Mouse (Mus musculus): ENCODE measurements at regions not wholly inside any gene's neighbourhood (a gene's known extent, or its start where the extent isn't known, plus 50 kb on each side); places are given as distances from the start of the nearest gene placed in this dataset.

GRCm38 (mm10) chr11:44163049-44163448 lies 236.8 kb upstream of the Il12b start:
- ATAC-seq (ENCODE audit: low FRiP score): no peak

GRCm38 (mm10) chr11:44163748-44164147 lies 236.1 kb upstream of the Il12b start:
- Histone ChIP-seq H3K27me3 (replicated peaks) (no peaks in the 10 kb centered on the region), H3K9ac (replicated peaks) (no peak overlapping the region), H3K4me2 (no peak overlapping the region), H3K4me1 (no peaks in the 10 kb centered on the region), H3K4me3 (replicated peaks) (no peak overlapping the region), H3K27ac (replicated peaks) (no peak overlapping the region), H3K9me3 (replicated peaks) (no peaks in the 10 kb centered on the region), H3K36me3 (no peaks in the 10 kb centered on the region)
- WGBS: 93% methylated on average over 1 of the region's 1 CpGs
- no peak for ATAC-seq (ENCODE audit: low FRiP score)

More at GRCm38 (mm10) chr11:44163049-44163448, 236.8 kb upstream of the Il12b start:
- Histone ChIP-seq H3K36me3 (no peaks in the 10 kb centered on the region), H3K4me1 (no peaks in the 10 kb centered on the region), H3K27me3 (replicated peaks) (no peaks in the 10 kb centered on the region), H3K27ac (replicated peaks) (no peak overlapping the region), H3K4me3 (replicated peaks) (no peak overlapping the region), H3K9me3 (replicated peaks) (no peaks in the 10 kb centered on the region), H3K9ac (replicated peaks) (no peak overlapping the region), H3K4me2 (no peak overlapping the region)
- 51% methylated on average over 4 of the region's 4 CpGs for WGBS

GRCm38 (mm10) chr11:44164186-44164585 lies 235.7 kb upstream of the Il12b start:
- H3K9me3 ChIP-seq (replicated peaks): no peaks in the 10 kb centered on the region
- no peaks in the 10 kb centered on the region for H3K4me1 ChIP-seq
- 72% methylated on average over 2 of the region's 2 CpGs for WGBS
- no peaks in the 10 kb centered on the region for H3K36me3 ChIP-seq
- ATAC-seq (ENCODE audit: low FRiP score): no peak
- H3K4me2 ChIP-seq: no peak overlapping the region
- no peak overlapping the region for H3K4me3 ChIP-seq (replicated peaks)
- no peak overlapping the region for H3K27ac ChIP-seq (replicated peaks)
- no peak overlapping the region for H3K9ac ChIP-seq (replicated peaks)
- no peaks in the 10 kb centered on the region for H3K27me3 ChIP-seq (replicated peaks)

DNA sequence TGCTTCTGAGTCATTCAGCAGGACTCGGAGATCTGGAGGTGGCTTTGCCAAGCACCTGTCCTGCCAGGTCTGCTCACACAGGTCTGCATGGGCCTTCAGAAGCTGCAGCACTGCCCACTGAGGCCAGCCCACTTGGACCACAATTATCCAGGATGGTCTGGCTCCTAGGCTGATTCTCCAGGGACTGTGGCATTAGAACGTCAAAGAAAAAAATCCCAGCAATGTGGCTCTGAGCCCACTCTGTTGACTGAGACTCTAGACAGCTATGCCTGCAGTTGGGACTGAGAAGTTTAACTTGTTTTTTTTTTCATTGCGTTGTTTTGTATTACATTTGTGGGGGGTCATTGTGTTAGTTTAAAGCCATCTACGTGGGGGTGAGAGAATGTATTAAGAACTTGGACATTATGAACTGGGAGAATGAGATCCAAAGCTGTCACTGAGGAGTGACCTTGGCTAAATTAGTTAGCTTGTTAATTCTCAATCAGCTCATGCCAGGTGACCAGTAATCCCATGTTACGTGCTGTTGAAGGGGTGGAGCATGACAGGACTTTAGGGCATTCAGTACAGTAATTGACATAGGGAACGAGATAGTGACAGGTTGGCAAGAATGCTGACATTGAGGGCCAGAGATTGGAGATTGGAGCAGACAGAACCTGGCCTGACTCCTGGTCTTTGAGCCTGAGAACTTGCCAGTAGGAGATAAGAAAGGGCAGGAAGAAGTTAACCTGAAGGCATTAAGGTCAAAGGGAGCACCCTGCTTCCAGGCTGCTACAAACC lies 232.0 kb upstream of the Il12b start:
- Histone ChIP-seq H3K4me3 (replicated peaks) (no peak overlapping the region), H3K27ac (replicated peaks) (no peak overlapping the region), H3K36me3 (no peaks in the 10 kb centered on the region), H3K27me3 (replicated peaks) (no peaks in the 10 kb centered on the region), H3K9me3 (replicated peaks) (no peaks in the 10 kb centered on the region), H3K9ac (replicated peaks) (no peak overlapping the region), H3K4me1 (no peaks in the 10 kb centered on the region), H3K4me2 (no peak overlapping the region)
- WGBS: 79% methylated on average over 6 of the region's 6 CpGs
- ATAC-seq (ENCODE audit: low FRiP score): no peak

DNA sequence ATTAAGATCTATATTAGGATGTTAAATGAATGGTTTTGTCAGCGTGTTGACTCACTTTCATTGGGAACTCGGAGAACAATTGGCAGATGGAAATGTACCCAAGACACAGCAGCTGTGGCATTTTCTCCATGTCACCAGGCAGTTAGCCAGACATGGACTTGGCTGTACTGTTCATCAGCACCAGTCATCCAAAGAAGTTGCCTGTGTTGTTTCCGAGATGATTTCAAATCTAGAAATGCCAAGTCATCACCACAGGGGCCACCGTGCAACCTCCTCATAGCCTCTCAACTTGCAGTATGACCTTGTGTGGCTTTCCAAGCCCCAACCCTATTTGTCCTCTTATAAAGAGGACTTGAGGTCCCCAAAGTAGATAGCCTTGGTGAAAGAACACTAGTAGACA lies 227.4 kb upstream of the Il12b start:
- Histone ChIP-seq H3K27me3 (replicated peaks) (no peaks in the 10 kb centered on the region), H3K4me2 (no peak overlapping the region), H3K4me1 (no peaks in the 10 kb centered on the region), H3K27ac (replicated peaks) (no peak overlapping the region), H3K9me3 (replicated peaks) (no peaks in the 10 kb centered on the region), H3K4me3 (replicated peaks) (no peak overlapping the region), H3K36me3 (no peaks in the 10 kb centered on the region), H3K9ac (replicated peaks) (no peak overlapping the region)
- no peak for ATAC-seq (ENCODE audit: low FRiP score)
- WGBS: 85% methylated on average over 4 of the region's 4 CpGs

DNA sequence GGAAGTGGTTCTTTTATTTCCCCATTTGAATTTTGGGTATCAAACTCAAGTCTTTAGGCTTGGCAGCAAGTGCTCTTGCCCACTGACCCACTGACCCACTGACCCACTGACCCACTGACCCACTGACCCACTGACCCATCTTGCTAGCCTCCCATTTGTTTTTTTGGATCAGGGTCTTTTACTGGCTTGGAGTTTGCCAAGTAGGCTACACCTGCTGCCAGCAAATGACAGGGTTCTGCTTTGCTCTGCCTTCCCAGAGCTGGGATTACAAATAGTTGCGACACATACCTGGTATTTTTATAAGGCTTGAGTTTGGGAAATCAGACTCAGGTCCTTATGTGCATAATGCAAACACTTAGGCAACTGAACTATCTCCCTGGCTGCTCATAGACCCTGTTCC lies 226.7 kb upstream of the Il12b start:
- no peak overlapping the region for H3K9ac ChIP-seq (replicated peaks)
- H3K27me3 ChIP-seq (replicated peaks): no peaks in the 10 kb centered on the region
- 92% methylated on average over 1 of the region's 1 CpGs for WGBS
- no peak overlapping the region for H3K4me3 ChIP-seq (replicated peaks)
- H3K36me3 ChIP-seq: no peaks in the 10 kb centered on the region
- ATAC-seq (ENCODE audit: low FRiP score): no peak
- no peak overlapping the region for H3K27ac ChIP-seq (replicated peaks)
- no peak overlapping the region for H3K4me2 ChIP-seq
- no peaks in the 10 kb centered on the region for H3K9me3 ChIP-seq (replicated peaks)
- H3K4me1 ChIP-seq: no peaks in the 10 kb centered on the region

- Histone ChIP-seq H3K4me1 (no peaks in the 10 kb centered on the region), H3K27me3 (replicated peaks) (no peaks in the 10 kb centered on the region), H3K4me3 (replicated peaks) (no peak overlapping the region), H3K36me3 (no peaks in the 10 kb centered on the region), H3K4me2 (no peak overlapping the region), H3K27ac (replicated peaks) (no peak overlapping the region), H3K9ac (replicated peaks) (no peak overlapping the region), H3K9me3 (replicated peaks) (no peaks in the 10 kb centered on the region)
- WGBS: 64% methylated on average over 2 of the region's 2 CpGs
- no peak for ATAC-seq (ENCODE audit: low FRiP score)
Observed at GRCm38 (mm10) chr11:44174548-44174947, 225.3 kb upstream of the Il12b start.

DNA sequence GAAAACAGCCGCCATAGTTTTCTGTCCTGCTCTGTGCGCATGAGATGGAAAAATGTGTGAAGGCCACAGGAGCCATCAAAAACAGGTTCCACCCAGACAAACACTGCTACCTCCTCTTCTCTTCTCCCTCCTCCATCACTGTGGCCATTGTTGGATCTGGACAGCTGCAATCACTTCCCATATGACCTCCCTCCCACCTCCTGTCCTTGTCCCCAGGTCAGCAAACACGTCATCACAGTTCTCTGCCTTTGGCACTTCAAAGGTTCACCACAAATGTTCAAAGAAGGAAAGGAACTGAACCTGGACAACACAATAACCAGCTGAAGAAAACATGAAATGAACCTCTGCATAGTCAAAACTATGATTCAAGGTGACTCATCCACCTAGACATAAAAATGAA lies 220.2 kb upstream of the Il12b start:
- no peaks in the 10 kb centered on the region for H3K4me1 ChIP-seq
- H3K36me3 ChIP-seq: no peaks in the 10 kb centered on the region
- no peak overlapping the region for H3K9ac ChIP-seq (replicated peaks)
- WGBS: 84% methylated on average over 3 of the region's 3 CpGs
- no peak overlapping the region for H3K4me3 ChIP-seq (replicated peaks)
- no peak overlapping the region for H3K4me2 ChIP-seq
- no peak for ATAC-seq (ENCODE audit: low FRiP score)
- H3K9me3 ChIP-seq (replicated peaks): no peaks in the 10 kb centered on the region
- no peak overlapping the region for H3K27ac ChIP-seq (replicated peaks)
- no peaks in the 10 kb centered on the region for H3K27me3 ChIP-seq (replicated peaks)

DNA sequence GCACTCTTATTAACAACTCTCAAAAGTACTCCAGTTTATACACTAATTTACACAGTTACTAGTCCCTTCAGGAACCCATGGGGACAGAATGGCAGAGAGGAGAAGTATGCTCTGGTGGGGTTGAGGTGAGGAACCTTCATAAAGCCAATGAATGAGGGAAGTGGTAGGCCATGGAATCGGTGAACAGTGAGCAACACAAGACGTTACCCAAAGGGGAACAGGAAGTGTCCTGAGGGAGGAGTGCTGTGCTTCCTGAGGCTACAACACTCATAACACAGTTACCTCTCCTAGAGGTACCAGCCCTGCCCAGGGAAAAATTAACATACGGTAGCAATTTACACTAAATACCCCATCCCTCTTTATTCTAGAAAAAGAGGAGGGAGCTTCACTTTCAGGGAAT lies 216.0 kb upstream of the Il12b start:
- H3K36me3 ChIP-seq: no peaks in the 10 kb centered on the region
- no peak for ATAC-seq (ENCODE audit: low FRiP score)
- H3K4me2 ChIP-seq: no peak overlapping the region
- no peaks in the 10 kb centered on the region for H3K27me3 ChIP-seq (replicated peaks)
- H3K4me3 ChIP-seq (replicated peaks): no peak overlapping the region
- H3K4me1 ChIP-seq: no peaks in the 10 kb centered on the region
- no peaks in the 10 kb centered on the region for H3K9me3 ChIP-seq (replicated peaks)
- H3K27ac ChIP-seq (replicated peaks): no peak overlapping the region
- 90% methylated on average over 3 of the region's 3 CpGs for WGBS
- no peak overlapping the region for H3K9ac ChIP-seq (replicated peaks)

DNA sequence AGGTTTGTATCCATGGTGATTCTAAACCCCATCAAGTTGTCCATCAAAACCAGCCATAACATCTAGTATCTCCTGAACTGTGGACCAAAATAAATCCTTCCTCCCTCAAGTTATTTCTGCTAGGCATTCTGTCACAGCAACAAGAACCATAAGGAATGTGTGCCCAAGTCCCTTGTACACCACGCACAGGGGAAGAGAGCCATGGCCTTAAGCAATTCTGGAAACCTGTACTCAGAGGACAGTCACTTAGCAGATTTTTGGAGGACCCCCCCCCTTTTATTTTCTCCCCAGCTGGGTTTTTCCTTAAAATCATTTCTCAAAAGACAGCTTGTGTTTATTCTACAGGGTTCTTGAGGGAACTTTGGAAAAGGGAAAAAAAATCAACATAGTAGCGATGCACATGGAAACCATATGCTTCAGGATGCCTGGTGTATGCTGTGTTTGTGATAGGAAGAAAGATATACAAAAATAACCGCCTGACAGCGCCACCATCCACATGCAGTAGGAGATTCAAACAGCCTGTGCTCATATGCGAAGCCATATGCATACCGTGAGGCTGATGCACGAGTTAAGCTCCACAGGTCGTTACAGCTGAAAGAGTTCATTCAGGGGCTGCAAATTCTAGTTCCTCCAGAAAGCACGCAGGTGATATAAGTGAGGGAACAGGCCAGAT lies 214.5 kb upstream of the Il12b start:
- no peaks in the 10 kb centered on the region for H3K36me3 ChIP-seq
- no peak overlapping the region for H3K4me3 ChIP-seq (replicated peaks)
- no peak overlapping the region for H3K9ac ChIP-seq (replicated peaks)
- H3K4me2 ChIP-seq: no peak overlapping the region
- H3K4me1 ChIP-seq: no peaks in the 10 kb centered on the region
- WGBS: 88% methylated on average over 9 of the region's 9 CpGs
- H3K9me3 ChIP-seq (replicated peaks): no peaks in the 10 kb centered on the region
- ATAC-seq (ENCODE audit: low FRiP score): no peak
- H3K27ac ChIP-seq (replicated peaks): no peak overlapping the region
- no peaks in the 10 kb centered on the region for H3K27me3 ChIP-seq (replicated peaks)

- Histone ChIP-seq H3K4me3 (replicated peaks) (no peak overlapping the region), H3K9ac (replicated peaks) (no peak overlapping the region), H3K27ac (replicated peaks) (no peak overlapping the region), H3K4me1 (no peaks in the 10 kb centered on the region), H3K4me2 (no peak overlapping the region), H3K27me3 (replicated peaks) (no peaks in the 10 kb centered on the region), H3K36me3 (no peaks in the 10 kb centered on the region), H3K9me3 (replicated peaks) (no peaks in the 10 kb centered on the region)
- WGBS: 62% methylated on average over 2 of the region's 2 CpGs
- no peak for ATAC-seq (ENCODE audit: low FRiP score)
Observed at GRCm38 (mm10) chr11:44188202-44188601, 211.7 kb upstream of the Il12b start.

GRCm38 (mm10) chr11:44193806-44194205 lies 206.1 kb upstream of the Il12b start:
- WGBS: 80% methylated on average over 9 of the region's 9 CpGs
- no peaks in the 10 kb centered on the region for H3K36me3 ChIP-seq
- H3K27me3 ChIP-seq (replicated peaks): no peaks in the 10 kb centered on the region
- H3K27ac ChIP-seq (replicated peaks): no peak overlapping the region
- no peak overlapping the region for H3K4me2 ChIP-seq
- no peak overlapping the region for H3K9ac ChIP-seq (replicated peaks)
- no peak for ATAC-seq (ENCODE audit: low FRiP score)
- H3K4me3 ChIP-seq (replicated peaks): no peak overlapping the region
- no peaks in the 10 kb centered on the region for H3K9me3 ChIP-seq (replicated peaks)
- no peaks in the 10 kb centered on the region for H3K4me1 ChIP-seq
